Mouse (Mus musculus) midbrain, embryonic 13.5 days (tissue): ENCODE results near the gene Gpc6. TPM values are rescaled to one million over a fixed set of nuclear protein-coding genes. Genes with fewer than 3 reads are reported as not detected.
"Not testable (repeated sequence)": the region's sequence is repeated elsewhere in the genome, so short reads cannot be mapped to it uniquely, and the experiment has no call there.

Experiments used
- ATAC-seq: fragments of 200-750 bp; cut with Nextera tagmentation; 2 replicates; pipeline ENCODE4 v1.8.0; 2017; ENCODE audit warnings: mild to moderate bottlenecking, moderate TSS enrichment, moderate library complexity
- H3K27ac ChIP-seq: fragments of 300-500 bp; sonication (generic); 2 replicates; pipeline ENCODE4 v1.5.1; 2015; ENCODE audit warnings: inconsistent platforms, mild to moderate bottlenecking, moderate library complexity
- H3K27me3 ChIP-seq: fragments of 300-500 bp; sonication (generic); 2 replicates; pipeline ENCODE4 v1.6.1; 2015; ENCODE audit warnings: mild to moderate bottlenecking, inconsistent platforms
- H3K36me3 ChIP-seq: fragments of 300-500 bp; sonication (generic); 2 replicates; pipeline ENCODE4 v1.6.1; 2015; ENCODE audit warnings: mild to moderate bottlenecking, inconsistent platforms
- H3K4me1 ChIP-seq: fragments of 300-500 bp; sonication (generic); replicated peaks from 2 replicates; pipeline ENCODE4 v1.6.1; 2015; ENCODE audit warnings: inconsistent platforms
- H3K4me2 ChIP-seq: fragments of 300-500 bp; sonication (generic); replicated peaks from 2 replicates; pipeline ENCODE4 v1.6.1; 2015; ENCODE audit warnings: moderate library complexity, mild to moderate bottlenecking, inconsistent platforms
- H3K4me3 ChIP-seq: fragments of 300-500 bp; sonication (generic); replicated peaks from 2 replicates; pipeline ENCODE4 v1.5.1; 2015; ENCODE audit warnings: mild to moderate bottlenecking, inconsistent platforms
- H3K9ac ChIP-seq: fragments of 300-500 bp; sonication (generic); replicated peaks from 2 replicates; pipeline ENCODE4 v1.6.1; 2015; ENCODE audit warnings: mild to moderate bottlenecking, inconsistent platforms
- H3K9me3 ChIP-seq: fragments of 300-500 bp; sonication (generic); 2 replicates; pipeline ENCODE4 v1.6.1; 2016; ENCODE audit warnings: mild to moderate bottlenecking, inconsistent platforms
- WGBS: fragments of 180-500 bp; shearing (Covaris S2); methylation state at CpG from one replicate; pipeline ENCODE4 v1.1.7; 2015; 5-methylcytosine and 5-hydroxymethylcytosine counted together
- polyA plus RNA-seq: library from polyadenylated mRNA; unstranded; fragments of >200 nt; fragmentation: Nextera tagmentation; extraction: Ambion mirVana; gene quantifications from 2 replicates; pipeline ENCODE4 v1.2.1, GENCODE M21; 2015

The Gpc6 gene
- polyA plus RNA-seq, 1 experiment from 2014 or later = 20.8 TPM

GRCm38 (mm10) chr14:117407824-117408524 is 482.9 kb downstream of the Gpc6 start:
- no peaks in the 10 kb centered on the region for H3K27me3 ChIP-seq
- no peak for ATAC-seq
- no peak overlapping the region for H3K27ac ChIP-seq
- no peak overlapping the region for H3K9ac ChIP-seq
- no peak overlapping the region for H3K4me3 ChIP-seq
- no peak overlapping the region for H3K4me2 ChIP-seq
- no peaks in the 10 kb centered on the region for H3K9me3 ChIP-seq
- H3K4me1 ChIP-seq = no peaks in the 10 kb centered on the region
- H3K36me3 ChIP-seq = no peaks in the 10 kb centered on the region
- 80% methylated on average over 9 of the region's 9 CpGs for WGBS

GRCm38 (mm10) chr14:117408525-117408835 is 483.4 kb downstream of the Gpc6 start:
- H3K36me3 ChIP-seq = no peaks in the 10 kb centered on the region
- WGBS = 89% methylated on average over 3 of the region's 3 CpGs
- no peak overlapping the region for H3K9ac ChIP-seq
- no peaks in the 10 kb centered on the region for H3K4me1 ChIP-seq
- no peak overlapping the region for H3K27ac ChIP-seq
- H3K4me2 ChIP-seq = no peak overlapping the region
- H3K27me3 ChIP-seq = no peaks in the 10 kb centered on the region
- H3K4me3 ChIP-seq = no peak overlapping the region
- H3K9me3 ChIP-seq = no peaks in the 10 kb centered on the region
- ATAC-seq = no peak

GRCm38 (mm10) chr14:117409778-117410177 is 484.7 kb downstream of the Gpc6 start:
- Histone ChIP-seq H3K36me3 (no peaks in the 10 kb centered on the region), H3K9ac (no peak overlapping the region), H3K27ac (no peak overlapping the region), H3K27me3 (no peaks in the 10 kb centered on the region), H3K4me3 (no peak overlapping the region), H3K9me3 (no peaks in the 10 kb centered on the region), H3K4me1 (no peaks in the 10 kb centered on the region), H3K4me2 (no peak overlapping the region)
- ATAC-seq = no peak
- WGBS = 98% methylated on average over 2 of the region's 2 CpGs

GRCm38 (mm10) chr14:117410511-117410910 is 485.4 kb downstream of the Gpc6 start:
- no peaks in the 10 kb centered on the region for H3K27me3 ChIP-seq
- no peak overlapping the region for H3K4me2 ChIP-seq
- no peaks in the 10 kb centered on the region for H3K9me3 ChIP-seq
- 96% methylated on average over 2 of the region's 2 CpGs for WGBS
- H3K27ac ChIP-seq = no peak overlapping the region
- ATAC-seq = no peak
- no peaks in the 10 kb centered on the region for H3K36me3 ChIP-seq
- no peaks in the 10 kb centered on the region for H3K4me1 ChIP-seq
- H3K9ac ChIP-seq = no peak overlapping the region
- H3K4me3 ChIP-seq = no peak overlapping the region

- Histone ChIP-seq H3K9me3 (no peaks in the 10 kb centered on the region), H3K9ac (no peak overlapping the region), H3K4me2 (no peak overlapping the region), H3K4me1 (no peaks in the 10 kb centered on the region), H3K27ac (no peak overlapping the region), H3K27me3 (no peaks in the 10 kb centered on the region), H3K36me3 (no peaks in the 10 kb centered on the region), H3K4me3 (no peak overlapping the region)
- no peak for ATAC-seq
These were observed 489.9 kb downstream of the Gpc6 start for GRCm38 (mm10) chr14:117415045-117415444.

GRCm38 (mm10) chr14:117419561-117420218 is 494.6 kb downstream of the Gpc6 start:
- Histone ChIP-seq H3K36me3 (no peaks in the 10 kb centered on the region), H3K4me1 (no peaks in the 10 kb centered on the region), H3K9me3 (peaks cover 5% of the 10 kb centered on the region; the same call in 1 of the 2 replicates), H3K27ac (no peak overlapping the region), H3K9ac (no peak overlapping the region), H3K4me2 (no peak overlapping the region), H3K4me3 (no peak overlapping the region), H3K27me3 (no peaks in the 10 kb centered on the region)
- 69% methylated on average over 6 of the region's 6 CpGs for WGBS
- ATAC-seq = no peak

GRCm38 (mm10) chr14:117421170-117421569 is 496.1 kb downstream of the Gpc6 start:
- ATAC-seq = no peak
- Histone ChIP-seq H3K4me2 (no peak overlapping the region), H3K9me3 (peaks cover 5% of the 10 kb centered on the region; the same call in 1 of the 2 replicates), H3K4me1 (peaks cover 2% of the 10 kb centered on the region; the same call in 1 of the 2 replicates), H3K27me3 (no peaks in the 10 kb centered on the region), H3K4me3 (no peak overlapping the region), H3K27ac (no peak overlapping the region), H3K9ac (no peak overlapping the region), H3K36me3 (no peaks in the 10 kb centered on the region)
- WGBS = 82% methylated on average over 3 of the region's 3 CpGs

- Histone ChIP-seq H3K4me3 (no peak overlapping the region), H3K4me1 (peaks cover 5% of the 10 kb centered on the region; the same call in 1 of the 2 replicates), H3K27ac (no peak overlapping the region), H3K9me3 (peaks cover 5% of the 10 kb centered on the region; the same call in 1 of the 2 replicates), H3K9ac (no peak overlapping the region), H3K4me2 (no peak overlapping the region), H3K36me3 (no peaks in the 10 kb centered on the region), H3K27me3 (no peaks in the 10 kb centered on the region)
- WGBS = 18% methylated on average over 7 of the region's 7 CpGs
- ATAC-seq = peak; percentile 55; the same call in 1 of the 2 replicates
These were observed 501.0 kb downstream of the Gpc6 start for GRCm38 (mm10) chr14:117426116-117426515.

GRCm38 (mm10) chr14:117427776-117428175 is 502.7 kb downstream of the Gpc6 start:
- Histone ChIP-seq H3K4me1 (peaks cover 9% of the 10 kb centered on the region; the same call in 1 of the 2 replicates), H3K36me3 (no peaks in the 10 kb centered on the region), H3K27ac (no peak overlapping the region), H3K27me3 (no peaks in the 10 kb centered on the region), H3K9me3 (peaks cover under 1% of the 10 kb centered on the region; the same call in 1 of the 2 replicates), H3K4me3 (no peak overlapping the region), H3K4me2 (no peak overlapping the region), H3K9ac (no peak overlapping the region)
- no peak for ATAC-seq
- WGBS = 60% methylated on average over 3 of the region's 3 CpGs

GRCm38 (mm10) chr14:117435739-117436138 is 510.6 kb downstream of the Gpc6 start:
- Histone ChIP-seq H3K9me3 (no peaks in the 10 kb centered on the region), H3K27me3 (no peaks in the 10 kb centered on the region), H3K27ac (no peak overlapping the region), H3K4me1 (0 out of 2 replicates have a peak, but pooled peaks cover 4% of the 10 kb centered on the region), H3K4me2 (no peak overlapping the region), H3K9ac (no peak overlapping the region), H3K36me3 (no peaks in the 10 kb centered on the region), H3K4me3 (no peak overlapping the region)
- ATAC-seq = no peak
- WGBS = 93% methylated on average over 13 of the region's 13 CpGs

GRCm38 (mm10) chr14:117446675-117447231 is 521.6 kb downstream of the Gpc6 start:
- H3K4me1 ChIP-seq, H3K36me3 ChIP-seq, H3K27me3 ChIP-seq, H3K27ac ChIP-seq, H3K9me3 ChIP-seq, H3K4me3 ChIP-seq, H3K9ac ChIP-seq, H3K4me2 ChIP-seq: not testable (repeated sequence)
- peak; percentile 82 for ATAC-seq
- 95% methylated on average over 2 of the region's 2 CpGs for WGBS

GRCm38 (mm10) chr14:117451391-117451991 is 526.4 kb downstream of the Gpc6 start:
- no peaks in the 10 kb centered on the region for H3K36me3 ChIP-seq
- no peak overlapping the region for H3K4me3 ChIP-seq
- no peak for ATAC-seq
- no peaks in the 10 kb centered on the region for H3K9me3 ChIP-seq
- no peaks in the 10 kb centered on the region; the same call in 1 of the 2 replicates for H3K4me1 ChIP-seq
- H3K9ac ChIP-seq = no peak overlapping the region
- no peak overlapping the region for H3K27ac ChIP-seq
- H3K27me3 ChIP-seq = no peaks in the 10 kb centered on the region
- H3K4me2 ChIP-seq = no peak overlapping the region
- 16% methylated on average over 3 of the region's 3 CpGs for WGBS
